Mouse (Mus musculus) left cerebral cortex, adult 2 months (tissue): ENCODE results near the gene Stard13. TPM values are rescaled to one million over a fixed set of nuclear protein-coding genes. Genes with fewer than 3 reads are reported as not detected.

Experiments
- DNase-seq, 2 experiments: peaks; one replicate each; pipeline ENCODE4 v3.0.0; 2021 to 2022; ENCODE audit warnings: low spot score in 2 of 2, mixed read lengths in 1 of 2; ENCODE audit errors: extremely low spot score in 1 of 2
- H3K27ac ChIP-seq: fragments of 200-600 bp; 2 replicates; pipeline ENCODE4 v1.8.1; 2022
- H3K4me3 ChIP-seq: fragments of 200-600 bp; 2 replicates; pipeline ENCODE4 v1.8.1; 2022
- CTCF ChIP-seq: fragments of 200-600 bp; IDR thresholded peaks from 2 replicates; pipeline ENCODE4 v1.8.1; 2022; ENCODE audit warnings: antibody characterized with exemption, mild to moderate bottlenecking, moderate library complexity
- intact Hi-C: fragments of 180-260 bp; cut with DNase I; formaldehyde crosslinking; loops from one replicate; pipeline ENCODE4 v1.15.1; 2025
- total RNA-seq, 2 experiments: library from RNA; stranded (reverse); gene quantifications; 2 replicates each; pipeline ENCODE4 v1.2.3; 2021

Stard13 gene
- total RNA-seq, 2 experiments from 2014 or later = 10.6 to 18.4 TPM

GRCm38 (mm10) chr5:151248084-151248483, 14.4 kb upstream of the Stard13 start:
- no peak for DNase-seq
- intact Hi-C loops = no loop called here
- Histone ChIP-seq H3K27ac (no peak overlapping the region), H3K4me3 (no peak overlapping the region)
- TF ChIP-seq CTCF = no peak

- DNase-seq = no peak
- Histone ChIP-seq H3K4me3 (no peak overlapping the region), H3K27ac (no peak overlapping the region)
- no peak for TF ChIP-seq CTCF
- intact Hi-C loops = no loop called here
These were observed 13.7 kb upstream of the Stard13 start for GRCm38 (mm10) chr5:151247115-151247875.

- H3K27ac ChIP-seq = no peak overlapping the region
- no peak for TF ChIP-seq CTCF
- no peak for DNase-seq
- no peak overlapping the region for H3K4me3 ChIP-seq
- intact Hi-C loops = no loop called here
These were observed 12.7 kb upstream of the Stard13 start for GRCm38 (mm10) chr5:151246287-151246686.

- Histone ChIP-seq H3K27ac (no peak overlapping the region), H3K4me3 (no peak overlapping the region)
- intact Hi-C loops = no loop called here
- DNase-seq = no peak
- TF ChIP-seq CTCF = no peak
These were observed 11.9 kb upstream of the Stard13 start for GRCm38 (mm10) chr5:151245571-151245970.

GRCm38 (mm10) chr5:151238730-151239129, 5.1 kb upstream of the Stard13 start:
- intact Hi-C loops = no loop called here
- no peak for DNase-seq
- Histone ChIP-seq H3K4me3 (no peak overlapping the region), H3K27ac (no peak overlapping the region)
- no peak for TF ChIP-seq CTCF

- no peak overlapping the region for H3K4me3 ChIP-seq
- TF ChIP-seq CTCF = no peak
- no peak overlapping the region for H3K27ac ChIP-seq
- DNase-seq = no peak
- intact Hi-C loops = no loop called here
These were observed 2.8 kb upstream of the Stard13 start for GRCm38 (mm10) chr5:151236411-151236810.

GRCm38 (mm10) chr5:151232576-151233299, 898 bp downstream of the Stard13 start:
- Histone ChIP-seq H3K4me3 (peak overlapping the region; percentile 67), H3K27ac (0 out of 2 replicates have a peak overlapping the region, but pooled peaks have one; percentile 59)
- no peak for TF ChIP-seq CTCF
- no peak for DNase-seq
- intact Hi-C loops = loop anchor here (5.0 kb wide), 1 partner anchor 90 kb away; no protein-coding TSS in a partner anchor

- H3K27ac ChIP-seq = peak overlapping the region; percentile 36; the same call in 1 of the 2 replicates
- TF ChIP-seq CTCF = no peak
- H3K4me3 ChIP-seq = no peak overlapping the region
- intact Hi-C loops = loop anchor here (5.0 kb wide), 1 partner anchor 90 kb away; no protein-coding TSS in a partner anchor
- DNase-seq = no peak
These were observed 1.8 kb downstream of the Stard13 start for GRCm38 (mm10) chr5:151231861-151232260.

GRCm38 (mm10) chr5:151231411-151231810, 2.2 kb downstream of the Stard13 start:
- DNase-seq = no peak
- TF ChIP-seq CTCF = no peak
- Histone ChIP-seq H3K4me3 (no peak overlapping the region), H3K27ac (no peak overlapping the region)
- intact Hi-C loops = loop anchor here (5.0 kb wide), 1 partner anchor 89 kb away; no protein-coding TSS in a partner anchor

GRCm38 (mm10) chr5:151230427-151230826, 3.2 kb downstream of the Stard13 start:
- intact Hi-C loops = loop anchor here (5.0 kb wide), 1 partner anchor 88 kb away; no protein-coding TSS in a partner anchor
- TF ChIP-seq CTCF = no peak
- Histone ChIP-seq H3K4me3 (no peak overlapping the region), H3K27ac (no peak overlapping the region)
- DNase-seq = no peak

GRCm38 (mm10) chr5:151228367-151229005, 5.2 kb downstream of the Stard13 start:
- TF ChIP-seq CTCF = no peak
- intact Hi-C loops = no loop called here
- no peak for DNase-seq
- Histone ChIP-seq H3K4me3 (no peak overlapping the region), H3K27ac (no peak overlapping the region)

GRCm38 (mm10) chr5:151223696-151224366, 9.8 kb downstream of the Stard13 start:
- DNase-seq = no peak
- Histone ChIP-seq H3K27ac (no peak overlapping the region), H3K4me3 (no peak overlapping the region)
- intact Hi-C loops = no loop called here
- no peak for TF ChIP-seq CTCF
